Mouse (Mus musculus) heart, adult 2 months (tissue): ENCODE measurements around the gene Trem3.

Experiments used
- CTCF ChIP-seq: fragments of 200-600 bp; IDR thresholded peaks from 2 replicates; pipeline ENCODE4 v1.8.1; 2022; ENCODE audit warnings: antibody characterized with exemption, mild to moderate bottlenecking, moderate library complexity
- EP300 ChIP-seq: fragments of 200-500 bp; IDR thresholded peaks from 2 replicates; pipeline ENCODE4 v1.6.1; 2011; ENCODE audit warnings: low read depth, low read length, control low read depth; ENCODE audit not compliant: insufficient read depth
- POLR2A ChIP-seq: fragments of 200-500 bp; IDR thresholded peaks from 2 replicates; pipeline ENCODE4 v1.6.1; 2011; ENCODE audit warnings: mild to moderate bottlenecking, low read depth, low read length, control low read depth; ENCODE audit not compliant: insufficient read depth

DNA sequence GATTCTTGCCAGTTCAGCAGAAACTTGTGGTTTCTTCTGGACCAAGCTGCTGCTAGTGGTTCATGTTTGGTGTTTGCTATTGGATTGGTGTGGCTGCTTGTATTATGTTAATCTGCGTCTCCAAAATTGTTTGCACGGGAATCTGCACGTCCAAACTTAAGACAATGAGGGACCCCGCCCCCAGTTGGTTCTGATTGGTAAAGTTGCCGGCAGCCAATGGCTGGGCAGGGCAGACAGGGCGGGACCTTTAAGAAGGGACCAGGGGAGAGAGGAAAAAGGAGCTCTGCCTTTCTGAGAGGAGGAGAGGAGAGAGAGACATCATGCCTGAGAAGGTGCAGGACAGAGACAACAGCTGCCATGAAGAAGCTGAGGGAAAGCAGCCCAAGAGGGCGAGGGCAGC is 28.2 kb downstream of the Trem3 start:
- TF ChIP-seq POLR2A (no peak), CTCF (no peak), EP300 (no peak)
